11 mouse cellular contexts compared by ENCODE assay signal in the genomic region with DNA sequence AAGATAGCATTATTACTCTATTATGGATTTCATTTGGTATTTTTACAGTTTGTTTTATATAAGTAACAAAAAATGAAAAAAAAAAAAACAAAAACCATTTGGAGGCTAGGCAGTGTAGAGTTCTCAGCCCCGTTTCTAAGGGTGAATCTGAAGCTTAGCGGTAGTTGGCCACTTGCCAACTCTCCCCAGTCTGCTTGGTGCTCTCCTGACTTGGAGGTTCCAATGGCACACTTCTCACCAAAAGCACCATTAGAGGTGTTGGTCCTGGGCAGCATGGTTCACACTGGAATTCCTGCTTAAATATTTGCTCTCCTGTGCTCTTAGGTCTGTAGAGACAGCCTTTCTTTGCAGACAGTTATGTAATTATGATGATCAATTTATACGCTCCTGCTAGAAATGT. TPM values are rescaled to one million over a fixed set of nuclear protein-coding genes. Genes with fewer than 3 reads are reported as not detected.
DNase-seq lines count a peak whose midpoint lies in the region; ATAC-seq and TF ChIP-seq lines count a peak whose summit lies in the region.
"Had no signal": no experiment of that assay in that cellular context is flagged by ENCODE, and none has a peak within 500 bp of the region (broad histone marks: within the 10 kb centered on the region; RNA-seq: fewer than 3 reads in every experiment).

No protein-coding gene starts in this region.

- no peak overlapping the region for H3K27ac ChIP-seq in embryonic facial prominence, embryonic 14.5 days (replicated peaks; ENCODE audit: low read depth, low read length)
- H3K27ac ChIP-seq in embryonic facial prominence, embryonic 10.5 days (replicated peaks) = no peak overlapping the region
- peak overlapping the region; percentile 81 for H3K27ac ChIP-seq in layer of hippocampus, adult 2 months
- H3K27ac ChIP-seq: heart, embryonic 10.5 days had no signal

- no peaks in the 10 kb centered on the region for H3K27me3 ChIP-seq in embryonic facial prominence, embryonic 14.5 days (replicated peaks; ENCODE audit: control insufficient read depth, insufficient read depth, low read length)
- H3K27me3 ChIP-seq in embryonic facial prominence, embryonic 10.5 days (replicated peaks; ENCODE audit: low read depth, poor library complexity, severe bottlenecking) = no peaks in the 10 kb centered on the region

- H3K4me3 ChIP-seq in embryonic facial prominence, embryonic 14.5 days (ENCODE audit: low read depth, low read length) = no peak overlapping the region
- H3K4me3 ChIP-seq in embryonic facial prominence, embryonic 10.5 days = no peak overlapping the region
- H3K4me3 ChIP-seq in layer of hippocampus, adult 2 months = no peak overlapping the region
- H3K4me3 ChIP-seq: heart, embryonic 10.5 days had no signal

- no peaks in the 10 kb centered on the region for H3K4me1 ChIP-seq in embryonic facial prominence, embryonic 14.5 days (ENCODE audit: control insufficient read depth, insufficient read depth, low read length)
- H3K4me1 ChIP-seq in embryonic facial prominence, embryonic 10.5 days = no peaks in the 10 kb centered on the region
- H3K4me1 ChIP-seq: heart, embryonic 10.5 days had no signal

- no peaks in the 10 kb centered on the region for H3K9me3 ChIP-seq in embryonic facial prominence, embryonic 14.5 days (ENCODE audit: control insufficient read depth, low read length)
- no peaks in the 10 kb centered on the region for H3K9me3 ChIP-seq in embryonic facial prominence, embryonic 10.5 days
- H3K9me3 ChIP-seq: heart, embryonic 10.5 days had no signal

- H3K36me3 ChIP-seq in embryonic facial prominence, embryonic 14.5 days (ENCODE audit: control insufficient read depth, insufficient read depth, low read length) = no peaks in the 10 kb centered on the region
- H3K36me3 ChIP-seq in embryonic facial prominence, embryonic 10.5 days (replicated peaks) = peaks cover 4% of the 10 kb centered on the region; the same call in 1 of the 2 replicates

- no peak for TF ChIP-seq CTCF in layer of hippocampus, adult 2 months (conservative IDR thresholded peaks at IDR 0.05)

- WGBS in embryonic facial prominence, embryonic 14.5 days = 55% methylated on average over 3 of the region's 3 CpGs
- WGBS in embryonic facial prominence, embryonic 10.5 days = 92% methylated on average over 3 of the region's 3 CpGs

- H3K4me2 ChIP-seq in embryonic facial prominence, embryonic 14.5 days (ENCODE audit: low read depth, low read length) = no peak overlapping the region

- H3K9ac ChIP-seq in embryonic facial prominence, embryonic 14.5 days (ENCODE audit: low read depth, low read length) = no peak overlapping the region

- DNase-seq in embryonic facial prominence, embryonic 14.5 days (ENCODE audit: low spot score) = peak; percentile 26
- no peak for DNase-seq in embryonic facial prominence, embryonic 10.5 days (ENCODE audit: low spot score)
- DNase-seq in layer of hippocampus, adult 2 months (ENCODE audit: low spot score in 2 of 2) = no peak
- DNase-seq in layer of hippocampus, adult 8-10 months (ENCODE audit: low spot score in 2 of 2) = no peak
- DNase-seq in 416B (ENCODE audit: low read depth) = peak; percentile 26
- peak; percentile 73 to 74 for DNase-seq in cerebellum, postnatal 10 days
- DNase-seq in thymus, postnatal 0 days (ENCODE audit: low spot score) = no peak
- DNase-seq: right cerebral cortex, postnatal 25 days; thymus, postnatal 14 days had no signal

- no peak for ATAC-seq in embryonic facial prominence, embryonic 14.5 days (ENCODE audit: low read depth)
- no peak for ATAC-seq in granulocyte monocyte progenitor cell, adult 5-6 weeks (replicated peaks; ENCODE audit: poor library complexity, severe bottlenecking)

RNA-seq across cellular contexts. Expression of a gene that starts 8.8 kb away (rescaled TPM):
- polyA plus RNA-seq in embryonic facial prominence, embryonic 14.5 days (2014; fragmentation: Nextera tagmentation; extraction: Ambion mirVana) = 28.3 and 34.1 TPM in 2 replicates
- polyA plus RNA-seq in embryonic facial prominence, embryonic 10.5 days (2016; fragmentation: Nextera tagmentation; extraction: Ambion mirVana) = 36.0 and 37.4 TPM in 2 replicates
- 10 to 100 TPM; 38.8 to 40.7 TPM for total RNA-seq in layer of hippocampus, adult 2 months (2021)
- 10 to 100 TPM; 37.7 to 56.4 (median 40.0) TPM for total RNA-seq in layer of hippocampus, adult 8-10 months (2022)
- 15.3 and 16.0 TPM in 2 replicates for polyA plus RNA-seq in thymus, postnatal 0 days (2015; fragmentation: Nextera tagmentation; extraction: Ambion mirVana)
- 18.0 and 27.8 TPM in 2 replicates for total RNA-seq in granulocyte monocyte progenitor cell, adult 5-6 weeks (2014; fragmentation: Nextera tagmentation)
- total RNA-seq in granulocyte monocyte progenitor cell, adult 5-6 weeks (2017) = 27.3 and 58.6 TPM in 2 replicates

RNA-seq across cellular contexts. Expression of a gene that starts 44.2 kb away (rescaled TPM):
- polyA plus RNA-seq in embryonic facial prominence, embryonic 14.5 days (2014; fragmentation: Nextera tagmentation; extraction: Ambion mirVana) = 0.71 and 1.2 TPM in 2 replicates
- 0.50 and 0.59 TPM in 2 replicates for polyA plus RNA-seq in embryonic facial prominence, embryonic 10.5 days (2016; fragmentation: Nextera tagmentation; extraction: Ambion mirVana)
- total RNA-seq in layer of hippocampus, adult 2 months (2021) = 10 to 100 TPM; 43.4 to 49.1 TPM
- total RNA-seq in layer of hippocampus, adult 8-10 months (2022) = 10 to 100 TPM; 43.1 to 51.1 (median 48.6) TPM
- polyA plus RNA-seq in thymus, postnatal 0 days (2015; fragmentation: Nextera tagmentation; extraction: Ambion mirVana) = 1.7 and 2.8 TPM in 2 replicates
- total RNA-seq in granulocyte monocyte progenitor cell, adult 5-6 weeks (2014; fragmentation: Nextera tagmentation) = 0.60 and 1.4 TPM in 2 replicates
- 0.52 and 0.78 TPM in 2 replicates for total RNA-seq in granulocyte monocyte progenitor cell, adult 5-6 weeks (2017)

RNA-seq across cellular contexts. Expression of a gene that starts 45.8 kb away (rescaled TPM):
- 10.0 and 11.9 TPM in 2 replicates for polyA plus RNA-seq in embryonic facial prominence, embryonic 14.5 days (2014; fragmentation: Nextera tagmentation; extraction: Ambion mirVana)
- polyA plus RNA-seq in embryonic facial prominence, embryonic 10.5 days (2016; fragmentation: Nextera tagmentation; extraction: Ambion mirVana) = 16.3 and 20.2 TPM in 2 replicates
- total RNA-seq in layer of hippocampus, adult 2 months (2021) = 1 to 10 TPM; 4.8 to 5.1 TPM
- 1 to 10 TPM; 3.7 to 5.5 (median 4.5) TPM for total RNA-seq in layer of hippocampus, adult 8-10 months (2022)
- 5.4 and 6.5 TPM in 2 replicates for polyA plus RNA-seq in thymus, postnatal 0 days (2015; fragmentation: Nextera tagmentation; extraction: Ambion mirVana)
- total RNA-seq in granulocyte monocyte progenitor cell, adult 5-6 weeks (2014; fragmentation: Nextera tagmentation) = 5.5 and 12.8 TPM in 2 replicates
- total RNA-seq in granulocyte monocyte progenitor cell, adult 5-6 weeks (2017) = 17.7 and 18.2 TPM in 2 replicates

Comparison
In these comparisons a context has a peak if more than half of its experiments do, and no peak if none do; other contexts are left out.
1. DNase-seq: peak in embryonic facial prominence, embryonic 14.5 days (single experiment), 416B (single experiment) and cerebellum, postnatal 10 days (2 of 2); none in embryonic facial prominence, embryonic 10.5 days (single experiment), layer of hippocampus, adult 2 months (0 of 2), layer of hippocampus, adult 8-10 months (0 of 2) and thymus, postnatal 0 days (single experiment).
2. RNA of a gene that starts 44.2 kb away (total RNA-seq): 43.1 to 51.1 TPM in layer of hippocampus, adult 8-10 months and 43.4 to 49.1 TPM in layer of hippocampus, adult 2 months; 0.52 to 1.4 TPM in granulocyte monocyte progenitor cell, adult 5-6 weeks; every median in the first group is over 10 times any median in the second.